Mouse (Mus musculus) kidney, adult 2 months (tissue): ENCODE data around the gene Rhox9.

Experiments used
- CTCF ChIP-seq: fragments of 200-500 bp; conservative IDR thresholded peaks from 2 replicates; pipeline ENCODE4 v1.5.1; 2011; ENCODE audit warnings: low read depth, mild to moderate bottlenecking, control low read depth, low read length, moderate library complexity, mixed read lengths; ENCODE audit not compliant: insufficient read depth, insufficient read length
- POLR2A ChIP-seq: fragments of 200-500 bp; IDR thresholded peaks from one replicate; pipeline ENCODE4 v1.6.1; 2011; ENCODE audit warnings: low read depth, low read length, control low read depth

DNA sequence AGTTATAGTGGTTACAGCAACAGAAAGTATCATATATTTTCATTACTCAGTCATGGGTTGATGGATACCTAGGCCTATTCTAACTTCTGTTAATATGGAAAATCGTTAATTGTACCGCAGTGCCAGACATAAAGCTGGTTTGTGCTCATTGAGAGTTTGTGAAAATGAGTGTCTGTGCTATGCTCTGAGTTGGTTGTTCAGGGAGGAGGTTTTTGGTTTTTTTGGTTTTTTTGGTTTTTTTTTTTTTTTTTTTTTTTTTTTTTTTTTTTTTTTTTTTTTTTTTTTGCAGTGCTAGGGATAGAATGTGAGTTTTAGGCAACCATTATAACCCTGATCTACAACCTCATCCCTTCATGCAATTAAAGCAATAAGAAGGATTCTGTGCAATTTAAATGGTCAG is 29.9 kb downstream of the Rhox9 start:
- TF ChIP-seq POLR2A (no peak), CTCF (no peak)
